Mouse (Mus musculus) heart, adult 2 months (tissue): Measurements from ENCODE around the gene Nlrp4b. TPM values are rescaled to one million over a fixed set of nuclear protein-coding genes. Genes with fewer than 3 reads are reported as not detected.
"Not testable (repeated sequence)": the region's sequence is repeated elsewhere in the genome, so short reads cannot be mapped to it uniquely, and the experiment has no call there.

Experiments used
- DNase-seq, 2 experiments: peaks; one replicate each; pipeline ENCODE4 v3.0.0; 2021
- H3K27ac ChIP-seq: fragments of 200-600 bp; 2 replicates; pipeline ENCODE4 v1.8.1; 2022
- H3K27me3 ChIP-seq: fragments of 200-500 bp; 2 replicates; pipeline ENCODE4 v1.6.1; 2012; ENCODE audit warnings: mild to moderate bottlenecking, low read length, inconsistent platforms, mixed read lengths; ENCODE audit not compliant: control insufficient read depth, insufficient read depth
- H3K36me3 ChIP-seq: fragments of 200-500 bp; 2 replicates; pipeline ENCODE4 v1.6.1; 2012; ENCODE audit warnings: low read length, inconsistent platforms; ENCODE audit not compliant: control insufficient read depth, insufficient read depth
- H3K4me1 ChIP-seq: fragments of 200-500 bp; 2 replicates; pipeline ENCODE4 v1.6.1; 2011; ENCODE audit warnings: low read length; ENCODE audit not compliant: control insufficient read depth, insufficient read depth
- H3K4me3 ChIP-seq: fragments of 200-600 bp; 2 replicates; pipeline ENCODE4 v1.8.1; 2022
- H3K79me2 ChIP-seq: fragments of 200-500 bp; replicated peaks from 2 replicates; pipeline ENCODE4 v1.6.1; 2012; ENCODE audit warnings: mild to moderate bottlenecking, inconsistent platforms, low read length, moderate library complexity, mixed read lengths; ENCODE audit not compliant: control insufficient read depth, insufficient read depth
- H3K9ac ChIP-seq: fragments of 200-500 bp; 2 replicates; pipeline ENCODE4 v1.6.1; 2012; ENCODE audit warnings: low read depth, mild to moderate bottlenecking, control low read depth, inconsistent platforms, low read length, mixed read lengths
- CTCF ChIP-seq: fragments of 200-600 bp; IDR thresholded peaks from 2 replicates; pipeline ENCODE4 v1.8.1; 2022; ENCODE audit warnings: antibody characterized with exemption, mild to moderate bottlenecking, moderate library complexity
- EP300 ChIP-seq: fragments of 200-500 bp; IDR thresholded peaks from 2 replicates; pipeline ENCODE4 v1.6.1; 2011; ENCODE audit warnings: low read depth, low read length, control low read depth; ENCODE audit not compliant: insufficient read depth
- POLR2A ChIP-seq: fragments of 200-500 bp; IDR thresholded peaks from 2 replicates; pipeline ENCODE4 v1.6.1; 2011; ENCODE audit warnings: mild to moderate bottlenecking, low read depth, low read length, control low read depth; ENCODE audit not compliant: insufficient read depth
- WGBS: fragments of 180-500 bp; shearing (Covaris S2); methylation state at CpG from one replicate; pipeline ENCODE4 v1.1.7; 2018; 5-methylcytosine and 5-hydroxymethylcytosine counted together
- intact Hi-C: fragments of 180-260 bp; cut with DNase I; formaldehyde crosslinking; loops from one replicate; pipeline ENCODE4 v1.15.1; 2025
- long read RNA-seq: library from polyadenylated mRNA; stranded (forward); transcript quantifications from one replicate; pipeline ENCODE4 v2.0.0, GENCODE M21; 2021
- polyA plus RNA-seq: library from polyadenylated mRNA; depleted of rRNA; stranded (reverse); fragments of >200 nt; gene quantifications from 2 replicates; pipeline ENCODE4 v1.2.3, GENCODE M21; 2012; rRNA removed
- total RNA-seq, 2 experiments: library from RNA; stranded (reverse); gene quantifications; 2 replicates each; pipeline ENCODE4 v1.2.3; 2021

Nlrp4b gene
- total RNA-seq (not detected), polyA plus RNA-seq (not detected in 2 replicates)
- long read RNA-seq, result 0 reads

GRCm38 (mm10) chr7:10687489-10687888 lies at the start of gene Nlrp4b:
Gene Nlrp4b, plus strand, starts transcription at chr7:10687789.
- intact Hi-C loops, result no loop called here
- Histone ChIP-seq H3K79me2 (no peaks in the 10 kb centered on the region), H3K27ac (no peak within 1 kb of the TSS), H3K4me1 (no peaks in the 10 kb centered on the region), H3K9ac (no peak within 1 kb of the TSS), H3K27me3 (no peaks in the 10 kb centered on the region), H3K4me3 (no peak within 1 kb of the TSS), H3K36me3 (no peaks in the 10 kb centered on the region)
- no peak for TF ChIP-seq EP300
- TF ChIP-seq POLR2A, result no peak
- no peak for TF ChIP-seq CTCF
- 86% methylated on average over 1 of the region's 1 CpGs for WGBS
- DNase-seq, result no peak

- H3K79me2 ChIP-seq, result no peaks in the 10 kb centered on the region
- DNase-seq, result no peak
- H3K4me1 ChIP-seq, result no peaks in the 10 kb centered on the region
- H3K9ac ChIP-seq, result no peak within 1 kb of the TSS
- intact Hi-C loops, result no loop called here
- no peak within 1 kb of the TSS for H3K27ac ChIP-seq
- H3K27me3 ChIP-seq, result no peaks in the 10 kb centered on the region
- TF ChIP-seq CTCF, result no peak
- no peak for TF ChIP-seq POLR2A
- no peak for TF ChIP-seq EP300
- H3K4me3 ChIP-seq, result no peak within 1 kb of the TSS
- H3K36me3 ChIP-seq, result no peaks in the 10 kb centered on the region
Measured at GRCm38 (mm10) chr7:10754264-10754663, 66.7 kb downstream of the Nlrp4b start, which contains the start of gene Vmn1r71. Gene Vmn1r71, minus strand, starts transcription at chr7:10754364.

- intact Hi-C loops, H3K4me3 ChIP-seq, H3K27ac ChIP-seq, DNase-seq, H3K36me3 ChIP-seq, H3K9ac ChIP-seq, H3K79me2 ChIP-seq, H3K4me1 ChIP-seq, H3K27me3 ChIP-seq: not testable (repeated sequence)
Measured at GRCm38 (mm10) chr7:10757551-10757950, 70.0 kb downstream of the Nlrp4b start.

Other genes starting within 250 kb of the Nlrp4b start
- not detected for gene Vmn1r67, start 244.5 kb upstream of the Nlrp4b start, total RNA-seq
- not detected in 2 replicates for gene Vmn1r67, start 244.5 kb upstream of the Nlrp4b start, polyA plus RNA-seq
- 1 to 10 TPM; 1.6 to 2.2 TPM for gene Zik1, start 192.4 kb upstream of the Nlrp4b start, total RNA-seq
- gene Zik1, start 192.4 kb upstream of the Nlrp4b start, polyA plus RNA-seq, result 0.59 and 0.85 TPM in 2 replicates
- not detected for gene Vmn1r68, start 129.3 kb upstream of the Nlrp4b start, total RNA-seq
- not detected in 2 replicates for gene Vmn1r68, start 129.3 kb upstream of the Nlrp4b start, polyA plus RNA-seq
- not detected for gene Vmn1r69, start 74.1 kb upstream of the Nlrp4b start, total RNA-seq
- not detected in 2 replicates for gene Vmn1r69, start 74.1 kb upstream of the Nlrp4b start, polyA plus RNA-seq
- not detected for gene Vmn1r70, start 56.3 kb upstream of the Nlrp4b start, total RNA-seq
- gene Vmn1r70, start 56.3 kb upstream of the Nlrp4b start, polyA plus RNA-seq, result not detected in 2 replicates
- gene Vmn1r71, start 66.6 kb downstream of the Nlrp4b start, total RNA-seq, result not detected
- gene Vmn1r71, start 66.6 kb downstream of the Nlrp4b start, polyA plus RNA-seq, result not detected in 2 replicates
- gene Zscan4b, start 217.3 kb downstream of the Nlrp4b start, total RNA-seq, result not detected
- gene Zscan4b, start 217.3 kb downstream of the Nlrp4b start, polyA plus RNA-seq, result not detected in 2 replicates